Mouse (Mus musculus) bone marrow, adult 2 months (tissue): ENCODE results near the gene Dock7.

Experiments
- CTCF ChIP-seq: fragments of 200-500 bp; IDR thresholded peaks from 2 replicates; pipeline ENCODE4 v1.5.1; 2011; ENCODE audit warnings: low read length, control low read depth; ENCODE audit not compliant: control insufficient read depth, insufficient read depth
- POLR2A ChIP-seq: fragments of 200-500 bp; IDR thresholded peaks from 2 replicates; pipeline ENCODE4 v1.6.1; 2011; ENCODE audit warnings: low read depth, mild to moderate bottlenecking, control low read depth, low read length, borderline replicate concordance; ENCODE audit not compliant: control insufficient read depth

DNA sequence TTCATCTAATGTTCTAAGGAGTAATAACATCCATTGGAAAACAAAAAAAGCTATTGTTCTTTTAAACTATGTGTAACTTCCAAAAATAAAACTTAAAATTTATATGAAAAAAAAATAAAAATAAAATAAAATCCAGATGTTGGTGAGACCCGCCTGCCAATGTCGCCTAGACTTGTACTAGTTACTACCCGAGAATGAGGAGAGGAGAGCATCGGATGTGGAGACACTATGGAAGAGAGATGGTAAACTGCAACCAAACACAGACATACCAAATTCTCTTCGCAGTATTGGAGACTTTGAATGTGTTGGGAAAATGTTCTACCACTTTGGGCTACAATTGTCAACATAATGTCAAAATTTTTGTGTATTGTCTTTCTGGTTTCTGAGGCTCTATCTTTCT is 40.2 kb upstream of the Dock7 start:
- TF ChIP-seq CTCF (no peak), POLR2A (no peak)
